Mouse (Mus musculus) testis, postnatal 14 days (tissue): Measurements from ENCODE around the gene P4hb.
"Not testable (repeated sequence)": the region's sequence is repeated elsewhere in the genome, so short reads cannot be mapped to it uniquely, and the experiment has no call there.

Experiments
- DNase-seq: peaks from one replicate; pipeline ENCODE4 v3.0.0; 2021; ENCODE audit warnings: low spot score

Gene P4hb

DNA sequence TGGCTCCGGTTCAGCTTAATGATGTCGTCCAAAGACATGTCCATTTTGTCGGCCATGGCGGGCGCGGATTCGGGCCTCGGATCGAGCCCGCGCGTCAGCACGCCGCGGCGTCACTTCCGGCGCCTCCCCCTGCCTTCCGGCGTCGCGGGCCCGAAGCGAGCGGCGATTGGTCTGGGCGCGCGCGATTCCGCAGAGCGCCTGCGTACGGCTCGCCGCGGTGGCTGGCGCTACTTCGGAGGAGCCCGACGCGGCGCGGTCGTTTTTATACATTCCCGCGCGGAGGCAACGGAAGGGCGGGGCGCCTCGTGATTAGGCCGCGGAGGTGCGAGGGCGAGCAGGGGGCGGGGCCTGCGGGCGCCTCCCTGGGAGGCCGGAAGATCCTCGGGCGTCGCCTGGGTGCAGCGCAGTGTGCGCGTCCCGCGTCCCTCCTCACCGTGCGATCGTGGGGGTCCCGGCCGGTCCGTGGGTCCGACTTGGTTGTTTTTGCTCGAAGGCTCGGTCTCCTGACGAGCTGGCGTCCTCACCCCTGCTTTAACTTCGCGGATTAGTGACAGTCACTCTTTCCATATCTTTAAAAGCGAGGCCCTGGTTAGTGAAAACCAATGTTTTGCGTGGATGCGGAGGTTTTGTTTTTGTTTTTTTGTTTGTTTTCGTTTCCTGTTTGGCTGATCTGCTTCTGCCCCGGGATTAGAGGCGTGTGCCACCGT, 25.4 kb upstream of the P4hb start, which contains the start of the genes Alyref and Anapc11:
Gene Alyref, minus strand, starts transcription at position 83 of the 707 bp plus-strand sequence.
Gene Anapc11, plus strand, starts transcription at position 139 of the 707 bp plus-strand sequence.
- peak; percentile 93 for DNase-seq

DNA sequence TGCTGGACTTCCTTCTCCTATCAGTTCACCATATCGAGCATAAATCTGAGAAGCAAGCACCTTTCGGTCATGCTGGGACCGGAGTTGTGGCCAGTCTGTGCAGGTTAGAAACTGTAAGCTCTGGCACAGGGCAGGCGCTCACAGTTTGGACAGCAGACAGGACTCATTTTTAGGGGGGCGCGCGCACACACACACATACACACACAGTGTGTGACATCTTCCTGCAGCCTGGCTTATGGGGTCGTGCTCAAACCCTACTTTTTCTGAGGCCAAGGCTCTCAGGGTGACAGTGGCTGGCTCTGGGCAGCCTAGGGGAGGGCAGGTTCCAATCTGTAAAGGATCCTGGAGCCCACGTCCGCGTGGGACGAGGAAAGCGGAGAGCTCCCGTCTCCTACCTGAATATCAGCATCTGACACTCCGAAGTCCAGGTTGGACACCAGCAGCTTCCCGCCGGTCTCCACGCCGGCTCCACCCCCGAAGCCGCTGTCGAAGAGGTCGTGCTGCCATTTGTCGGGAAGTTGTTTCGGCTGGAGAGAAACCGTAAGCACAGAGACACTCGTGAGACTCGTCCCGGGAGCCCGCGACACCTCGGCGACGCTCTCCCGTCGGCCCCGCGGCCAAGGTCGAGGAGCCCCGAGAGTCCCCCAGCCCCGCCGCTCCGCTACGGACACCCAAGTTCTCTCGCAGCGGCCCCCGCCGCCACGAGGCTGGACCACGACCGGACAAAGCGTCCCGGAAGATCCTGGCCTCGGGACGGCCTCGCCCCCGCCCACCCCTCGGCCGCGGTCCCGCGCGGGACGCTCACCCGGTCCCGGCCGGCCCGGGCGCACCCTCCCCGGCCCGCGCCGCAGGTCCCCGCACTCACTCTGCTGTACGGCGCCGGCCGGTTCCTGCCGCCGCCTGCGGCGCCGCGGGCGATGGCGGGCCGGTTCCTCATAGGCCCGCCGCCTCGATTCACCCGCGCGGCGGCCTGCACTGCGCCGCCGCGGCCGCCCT, 24.5 kb upstream of the P4hb start:
- DNase-seq, result peak; percentile 61

DNA sequence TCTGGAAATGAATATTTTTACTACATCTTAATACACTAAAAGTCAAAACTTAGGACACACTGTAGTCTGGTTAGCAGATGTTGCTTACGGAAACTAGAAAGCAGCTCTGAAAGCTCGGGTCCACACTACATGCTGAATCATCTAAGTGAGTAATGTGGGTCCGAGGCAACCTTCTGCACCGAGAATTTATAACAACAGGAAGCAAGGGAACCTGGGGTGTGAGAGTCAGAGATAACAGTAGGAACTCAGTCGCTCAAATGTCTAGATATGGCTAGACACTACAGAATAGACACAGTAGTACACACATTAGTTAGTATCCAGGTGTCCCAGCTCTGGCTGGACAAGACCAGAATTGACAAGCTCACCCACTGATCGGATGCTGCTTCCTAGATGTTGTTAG, 15.5 kb upstream of the P4hb start:
- DNase-seq, result no peak

DNA sequence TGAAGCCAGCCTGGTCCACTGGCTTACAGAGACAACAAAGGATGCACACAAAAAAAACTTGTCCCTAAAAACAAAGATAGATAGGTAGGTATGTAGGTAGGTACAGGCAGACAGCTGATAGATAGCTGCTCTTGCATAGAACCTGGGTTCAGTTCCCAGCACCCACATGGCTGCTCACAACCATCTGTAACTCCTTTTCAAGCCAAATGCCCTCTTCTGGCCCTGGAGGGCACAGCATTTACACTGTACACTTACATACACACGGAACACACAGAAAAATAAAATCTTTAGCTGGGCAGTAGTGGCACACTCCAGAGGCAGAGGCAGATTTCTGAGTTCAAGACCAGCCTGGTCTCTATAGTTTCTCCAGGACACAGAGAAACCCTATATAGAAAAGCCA, 10.9 kb upstream of the P4hb start:
- no peak for DNase-seq

DNA sequence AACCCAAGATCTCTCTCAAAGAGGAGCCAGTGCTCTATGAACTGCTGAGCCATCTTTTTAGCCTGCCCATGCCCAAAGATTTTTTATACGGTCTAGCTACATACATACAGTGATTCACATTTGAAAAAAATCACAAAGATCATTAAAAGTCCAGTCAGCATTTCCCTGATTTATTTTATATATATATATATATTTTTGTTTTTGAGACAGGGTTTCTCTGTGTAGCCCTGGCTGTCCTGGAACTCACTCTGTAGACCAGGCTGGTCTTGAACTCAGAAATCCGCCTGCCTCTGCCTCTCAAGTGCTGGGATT, 9.9 kb upstream of the P4hb start:
- not testable (repeated sequence) for DNase-seq

DNA sequence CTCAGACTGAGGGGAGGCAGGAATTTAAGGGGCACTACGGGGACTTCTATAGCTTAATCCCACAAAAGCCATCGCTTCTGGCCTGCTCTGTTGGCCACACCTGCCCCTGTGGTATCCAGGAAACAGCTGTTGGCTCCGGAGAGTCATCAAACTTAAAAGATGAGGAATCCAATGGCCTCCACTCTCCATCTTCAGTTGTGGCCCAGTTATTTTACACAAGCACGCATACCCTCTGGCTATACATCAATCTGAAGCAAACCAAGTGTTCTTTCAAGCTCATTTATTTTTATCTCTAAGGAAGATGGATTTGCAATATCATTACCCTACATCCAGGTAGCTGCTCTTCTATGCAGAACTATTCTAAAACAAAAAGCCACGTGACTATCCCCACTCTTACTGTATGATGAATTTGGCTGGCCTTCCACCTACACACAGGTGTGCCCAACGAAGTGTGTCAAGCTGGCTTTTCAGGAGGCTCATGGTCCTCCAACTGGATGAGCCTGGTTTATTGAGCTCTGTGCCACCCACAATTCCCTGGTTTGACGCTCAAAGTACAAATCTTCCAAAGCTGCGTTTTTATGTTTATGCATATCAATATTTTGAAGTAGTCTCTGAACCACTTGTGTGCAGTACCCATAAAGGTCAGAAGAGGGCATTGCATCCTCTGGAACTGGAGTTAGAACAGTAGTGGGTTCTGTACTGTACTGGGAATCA, 9.4 kb upstream of the P4hb start:
- DNase-seq, result no peak

DNA sequence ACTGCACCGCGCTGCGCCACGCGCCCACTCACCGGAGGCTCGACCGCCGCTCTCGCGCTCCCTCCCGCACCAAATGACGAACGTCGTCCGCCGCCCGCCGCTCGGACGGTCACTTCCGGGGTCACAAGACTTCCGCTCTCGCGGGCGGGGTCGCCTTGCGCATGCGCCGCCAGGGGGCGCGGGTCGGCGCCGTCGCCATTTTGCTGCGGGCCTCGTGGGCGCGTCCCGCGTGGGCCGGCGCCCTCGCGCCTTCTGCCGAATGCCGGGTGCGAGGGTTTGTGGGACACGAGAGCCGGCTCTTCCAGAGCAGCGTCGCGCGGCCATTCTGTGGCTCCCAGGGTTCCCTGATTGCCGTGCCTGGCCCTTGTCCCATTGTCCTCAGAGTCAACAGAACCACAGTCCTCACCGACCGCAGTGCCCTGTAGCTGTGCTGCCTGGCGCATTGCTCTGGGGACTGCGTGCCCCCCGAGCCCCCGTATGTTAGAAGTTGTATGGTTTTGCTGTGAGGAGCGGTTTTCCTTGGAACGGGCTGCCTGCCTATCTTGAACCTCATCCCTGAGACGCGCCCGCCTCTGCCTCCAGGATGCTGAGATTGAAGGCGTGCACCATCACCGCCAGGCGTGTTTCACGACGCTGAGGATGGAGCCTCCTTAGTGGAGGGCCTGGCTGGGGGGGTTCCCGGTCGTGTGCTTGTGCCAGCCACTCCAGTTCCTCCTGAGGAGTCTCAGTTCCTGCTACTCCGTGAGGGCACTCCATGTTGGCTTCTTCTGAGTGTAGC, 8.6 kb upstream of the P4hb start, which contains the start of gene Arhgdia:
Gene Arhgdia, minus strand, starts transcription at position 135 of the 778 bp plus-strand sequence.
- DNase-seq, result peak; percentile 90

DNA sequence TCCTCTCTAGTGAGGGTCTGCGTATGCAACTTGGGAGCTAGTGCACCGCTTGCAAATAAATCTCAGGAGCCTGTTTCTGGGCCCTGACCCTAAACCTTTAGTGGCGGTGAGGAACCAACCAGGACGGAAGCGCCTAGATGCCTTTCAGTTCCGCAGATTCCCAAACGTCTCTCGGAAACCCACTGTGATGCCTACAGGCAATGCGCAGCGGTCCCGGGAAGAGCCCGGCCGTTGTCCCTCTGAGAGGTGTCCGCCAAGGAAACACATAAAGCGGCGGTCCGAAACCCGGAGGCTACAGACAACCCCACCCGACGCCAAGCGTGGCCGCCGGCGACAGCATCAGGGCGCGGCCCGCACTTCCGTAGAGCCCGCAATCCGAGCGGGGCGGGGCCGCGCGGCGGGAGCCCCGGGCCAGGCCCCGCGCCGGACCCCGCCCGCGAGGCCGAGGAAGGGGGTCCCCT, 7.8 kb upstream of the P4hb start:
- DNase-seq, result peak; percentile 35

DNA sequence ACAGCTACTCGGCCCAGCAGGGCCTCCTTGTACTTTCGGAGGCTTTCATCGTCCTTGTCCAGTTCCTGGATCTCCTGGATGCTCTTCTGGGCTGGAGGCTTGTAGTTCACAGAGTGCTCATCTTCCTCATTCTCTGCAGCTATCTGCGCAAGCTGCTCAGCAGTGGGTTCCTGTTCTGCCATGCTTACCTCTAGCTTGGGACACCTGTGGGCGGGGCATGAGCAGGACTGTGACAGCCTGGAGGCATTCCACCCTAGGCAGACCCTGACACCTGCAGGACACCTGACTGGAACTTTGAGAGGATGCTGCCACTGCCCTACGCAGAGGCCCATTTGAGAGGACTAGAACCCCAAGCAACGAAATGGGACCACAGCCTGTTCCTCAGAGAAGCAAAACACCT, 7.1 kb upstream of the P4hb start:
- DNase-seq, result no peak

DNA sequence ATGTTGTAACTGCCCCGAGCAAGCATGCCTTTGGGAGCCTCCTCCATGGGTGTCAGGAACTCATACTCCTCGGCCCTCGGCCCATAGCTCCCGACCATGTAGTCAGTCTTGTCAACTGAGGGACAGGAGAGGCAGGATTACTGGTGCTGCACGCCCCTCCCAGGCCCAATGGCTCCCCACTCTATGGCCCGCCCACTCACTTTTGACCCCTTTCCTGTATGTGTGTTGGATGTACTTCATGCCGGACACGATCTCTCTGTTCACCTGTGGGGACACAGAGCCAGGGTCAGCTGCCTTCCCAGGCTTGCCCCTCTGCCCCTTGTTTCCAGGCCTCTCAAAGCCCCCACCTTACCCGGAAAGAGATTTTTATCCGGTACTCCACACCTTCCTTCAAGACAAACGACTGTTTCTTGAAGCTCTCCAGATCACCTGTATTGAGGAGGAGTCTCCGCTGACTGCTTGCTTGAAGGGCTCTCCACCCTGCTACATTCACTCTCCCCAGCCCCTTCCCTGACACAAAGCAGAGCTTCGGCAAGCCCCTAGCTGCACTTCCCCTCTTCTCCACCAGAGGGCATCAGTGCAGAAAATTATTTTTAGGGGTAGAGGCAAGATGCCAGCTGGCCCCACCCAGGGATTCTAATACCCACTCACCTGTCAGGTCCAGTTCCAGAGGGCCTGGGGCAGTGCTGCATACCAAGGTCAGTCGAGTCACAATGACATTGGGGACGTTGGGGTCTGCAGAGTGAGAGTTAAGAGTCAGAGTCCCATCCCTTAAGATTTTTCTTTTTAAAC, 6.5 kb upstream of the P4hb start:
- peak; percentile 50 for DNase-seq

DNA sequence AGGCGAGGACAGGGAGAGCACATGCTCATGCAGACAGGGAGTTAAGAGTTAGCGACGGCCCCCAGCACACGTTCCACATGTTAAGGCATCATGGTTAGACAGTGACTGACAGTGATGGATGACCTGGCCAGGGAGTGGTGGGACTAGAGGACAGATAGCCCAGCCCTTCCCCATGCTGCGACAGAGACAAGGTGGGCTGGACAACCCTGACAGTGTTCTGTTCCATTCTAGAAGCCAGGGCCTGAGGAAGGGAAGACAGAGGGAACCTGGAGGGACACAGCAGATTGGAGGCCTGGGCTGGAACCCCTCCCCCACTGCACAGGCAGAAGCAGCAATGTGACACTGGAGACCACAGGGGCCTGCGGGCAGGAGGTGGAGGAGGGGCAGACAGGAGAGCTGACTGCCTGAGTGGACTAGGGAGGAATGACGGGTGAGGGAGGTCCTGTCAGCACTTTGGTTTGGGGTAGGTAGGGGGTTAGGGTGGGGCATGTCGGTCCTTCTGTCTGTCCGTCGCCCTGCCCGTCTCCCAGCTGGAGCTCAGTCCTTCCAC, 5.7 kb upstream of the P4hb start:
- DNase-seq, result no peak

DNA sequence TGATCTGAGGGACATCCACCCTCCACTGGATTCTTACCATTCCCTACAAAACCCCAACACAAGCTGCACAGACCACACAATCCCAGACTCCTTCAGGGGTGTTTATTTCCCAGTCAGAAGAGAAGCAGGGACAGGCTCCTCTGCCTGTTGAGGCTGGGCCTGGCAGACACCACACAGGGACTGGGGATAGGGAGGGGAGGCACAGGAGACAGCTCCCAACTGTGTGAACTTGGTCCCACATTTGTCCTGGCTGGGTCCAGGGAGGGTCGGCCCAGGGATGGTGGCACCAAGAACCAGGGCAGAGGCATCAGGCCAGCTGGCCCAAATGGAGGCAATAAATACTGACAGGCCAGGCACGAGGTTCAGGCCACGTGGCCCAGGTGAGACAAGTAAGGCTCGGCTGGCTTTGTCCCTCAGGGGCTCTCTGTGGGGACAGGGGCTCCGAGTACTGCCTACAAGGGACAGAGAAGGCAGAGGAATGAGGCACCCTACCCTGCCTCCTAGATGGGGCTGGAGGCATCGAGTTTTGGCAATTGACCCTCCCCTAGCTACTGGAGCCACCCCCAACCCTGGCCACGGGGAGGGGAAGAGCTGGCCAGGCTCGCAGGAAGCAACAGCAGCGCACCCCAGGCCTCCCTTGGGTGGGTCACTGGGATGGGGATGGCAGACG, 5.1 kb upstream of the P4hb start:
- DNase-seq, result no peak

DNA sequence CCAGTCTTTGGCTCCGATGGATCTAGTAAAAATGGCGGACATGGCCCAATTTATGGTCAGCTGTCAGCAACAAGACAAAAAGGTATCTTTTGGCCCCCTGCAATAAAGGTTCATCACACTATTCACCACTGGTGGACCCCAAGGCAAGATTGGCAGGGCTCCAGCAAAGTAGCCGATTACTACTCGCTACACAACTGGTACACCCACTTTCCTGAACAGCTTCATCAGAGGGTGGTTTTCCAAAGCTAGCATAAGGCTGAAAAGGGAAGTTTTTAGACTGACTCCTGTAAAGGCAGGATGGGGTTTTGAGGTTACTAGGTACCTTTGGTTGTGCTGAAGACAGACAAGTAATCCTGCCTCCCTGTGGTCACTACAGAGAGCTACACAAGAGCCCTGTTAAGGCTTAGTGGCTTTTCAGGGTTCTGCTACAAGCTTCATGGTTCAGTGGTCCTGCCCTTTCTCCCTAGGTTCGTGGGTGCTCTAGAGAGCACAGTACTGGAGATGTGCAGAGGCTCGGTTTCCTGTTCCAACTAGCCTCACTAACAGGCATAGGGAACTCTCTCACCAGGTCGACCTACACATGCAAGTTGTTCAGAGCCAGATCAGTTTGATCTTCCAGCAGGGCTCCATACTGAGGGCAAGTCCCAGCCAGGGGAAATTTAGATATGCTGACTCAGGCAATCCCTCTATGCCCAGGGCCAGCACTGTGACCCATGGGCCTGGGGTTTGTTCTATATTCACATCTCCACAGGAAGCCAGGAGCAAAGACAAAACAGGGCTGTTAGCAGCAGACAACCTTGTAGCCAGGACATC, 4.4 kb upstream of the P4hb start:
- DNase-seq, result no peak

DNA sequence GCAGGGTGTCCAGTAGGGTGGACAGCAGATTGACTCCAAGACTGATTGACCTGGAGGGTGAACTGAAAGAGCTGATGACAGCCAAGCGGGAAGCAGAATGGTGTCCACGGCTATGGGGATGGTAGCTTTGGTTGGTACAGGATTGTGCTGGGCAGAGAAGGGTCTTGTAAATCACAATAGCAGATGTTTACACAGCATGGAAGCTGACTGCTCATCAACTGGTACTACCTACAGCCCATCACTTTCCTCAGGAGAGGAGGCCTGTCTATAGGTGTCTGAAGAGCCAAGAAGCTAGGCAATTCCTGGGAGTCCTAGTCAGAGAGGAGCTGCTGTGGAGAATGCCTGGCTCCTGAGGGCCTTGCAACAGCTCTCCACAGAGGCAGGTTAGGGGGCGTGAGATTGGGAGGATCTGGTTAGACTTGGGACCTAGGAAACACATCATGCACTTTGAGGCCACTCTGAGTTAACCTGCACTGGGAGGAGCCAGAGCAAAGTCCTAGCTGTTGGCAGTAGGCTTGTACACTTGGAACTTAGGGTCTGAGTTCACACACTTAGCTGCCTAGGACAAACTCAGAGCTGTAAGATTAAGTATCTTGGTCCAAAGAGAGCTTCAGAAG, 3.4 kb upstream of the P4hb start:
- DNase-seq, result no peak

DNA sequence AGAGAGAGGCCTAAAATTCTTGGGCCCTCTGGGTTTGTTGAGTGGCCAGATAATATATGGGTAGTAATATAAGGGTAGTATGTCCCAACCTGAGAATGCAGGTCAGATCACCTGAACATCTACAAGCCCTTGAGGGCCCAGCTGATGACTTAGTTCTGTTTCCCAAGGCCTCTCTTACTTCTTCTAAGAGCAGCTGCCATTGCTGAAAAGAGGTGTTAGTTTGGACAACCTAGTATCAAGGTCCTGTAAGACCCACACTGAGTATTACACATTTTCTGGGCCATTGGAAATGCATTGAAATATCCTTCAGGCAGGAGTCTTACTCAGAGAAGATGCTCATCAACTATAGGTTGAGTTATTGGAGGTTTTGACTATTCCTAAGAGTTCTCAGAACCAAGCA, 2.9 kb upstream of the P4hb start:
- no peak for DNase-seq

DNA sequence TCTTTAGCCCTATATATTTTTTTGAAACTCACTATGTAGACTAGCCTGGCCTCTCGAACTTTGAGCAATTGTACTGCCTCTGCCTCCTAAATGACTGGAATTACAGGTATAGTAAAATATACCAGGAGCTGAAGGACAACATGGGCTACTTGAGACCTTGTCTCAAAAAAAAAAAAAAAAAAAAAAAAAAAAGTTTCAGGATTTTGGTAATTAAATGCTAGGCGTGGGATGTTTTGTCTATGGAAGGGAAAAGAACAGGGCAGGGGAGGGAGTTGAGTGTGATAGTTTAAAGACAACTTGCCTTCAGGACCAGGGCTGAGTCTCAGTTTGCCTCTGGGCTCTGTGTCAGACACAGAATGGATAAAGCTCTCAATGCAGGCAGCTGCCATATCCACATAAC, 2.0 kb upstream of the P4hb start:
- DNase-seq, result no peak

DNA sequence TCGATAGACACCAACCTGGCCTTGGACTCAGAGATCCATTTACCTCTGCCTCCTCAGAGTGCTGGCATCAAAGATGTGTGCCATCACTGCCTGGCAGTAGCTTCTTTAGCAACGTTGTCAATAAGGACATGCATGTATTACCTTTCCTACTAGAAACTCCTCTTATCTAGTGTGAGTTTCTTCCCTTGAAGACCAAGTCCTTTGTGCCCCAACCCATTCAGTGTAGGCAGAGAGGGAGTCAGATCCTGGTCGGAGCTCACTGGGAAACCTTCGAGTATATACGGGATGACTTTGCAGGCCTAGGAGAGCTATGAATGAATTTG, 1.2 kb upstream of the P4hb start:
- no peak for DNase-seq

DNA sequence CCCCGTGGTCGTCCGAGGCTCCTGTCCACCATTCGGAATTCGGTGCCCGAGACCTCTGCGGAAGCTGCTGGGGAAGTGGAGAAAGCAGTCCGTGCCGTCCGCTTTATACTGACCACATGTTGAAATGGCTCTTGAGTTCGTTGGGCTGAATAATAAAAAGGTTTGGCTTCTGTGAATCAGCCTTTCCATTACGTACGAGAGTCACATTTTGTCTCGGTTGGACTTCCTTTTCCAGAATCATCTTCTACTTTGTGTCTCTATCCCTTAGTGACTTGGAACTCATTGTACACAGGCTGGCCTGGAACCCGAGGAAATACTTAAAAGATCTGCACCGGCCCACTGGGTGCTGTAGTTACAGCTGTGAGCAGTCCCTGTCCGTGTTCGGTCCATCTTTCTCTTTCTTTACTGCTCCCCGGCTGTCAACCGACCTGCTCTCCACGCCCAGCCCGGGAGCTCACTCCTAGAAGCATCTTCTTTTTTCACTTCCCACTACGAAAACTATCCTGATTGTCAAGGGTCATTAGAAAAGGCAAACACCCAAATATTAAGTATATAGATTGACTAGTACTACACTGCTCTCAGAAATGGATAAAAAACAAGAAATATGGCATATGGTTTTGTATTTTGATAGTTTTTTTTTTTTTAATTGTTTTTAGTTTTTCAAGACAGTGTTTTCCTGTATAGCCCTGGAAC, 678 bp upstream of the P4hb start:
- no peak for DNase-seq
